Mouse (Mus musculus) c-Kit-negative CD71-positive TER-119-positive erythroid progenitor cells, embryonic 14.5 days (primary cell): ENCODE results near the gene Galnt10.

Experiments used
- DNase-seq: peaks from one replicate; pipeline ENCODE4 v3.0.0-alpha.2; 2013; ENCODE audit warnings: low read depth, low spot score

The Galnt10 gene

GRCm38 (mm10) chr11:57643691-57644090 is 1.6 kb upstream of the Galnt10 start:
- no peak for DNase-seq

DNA sequence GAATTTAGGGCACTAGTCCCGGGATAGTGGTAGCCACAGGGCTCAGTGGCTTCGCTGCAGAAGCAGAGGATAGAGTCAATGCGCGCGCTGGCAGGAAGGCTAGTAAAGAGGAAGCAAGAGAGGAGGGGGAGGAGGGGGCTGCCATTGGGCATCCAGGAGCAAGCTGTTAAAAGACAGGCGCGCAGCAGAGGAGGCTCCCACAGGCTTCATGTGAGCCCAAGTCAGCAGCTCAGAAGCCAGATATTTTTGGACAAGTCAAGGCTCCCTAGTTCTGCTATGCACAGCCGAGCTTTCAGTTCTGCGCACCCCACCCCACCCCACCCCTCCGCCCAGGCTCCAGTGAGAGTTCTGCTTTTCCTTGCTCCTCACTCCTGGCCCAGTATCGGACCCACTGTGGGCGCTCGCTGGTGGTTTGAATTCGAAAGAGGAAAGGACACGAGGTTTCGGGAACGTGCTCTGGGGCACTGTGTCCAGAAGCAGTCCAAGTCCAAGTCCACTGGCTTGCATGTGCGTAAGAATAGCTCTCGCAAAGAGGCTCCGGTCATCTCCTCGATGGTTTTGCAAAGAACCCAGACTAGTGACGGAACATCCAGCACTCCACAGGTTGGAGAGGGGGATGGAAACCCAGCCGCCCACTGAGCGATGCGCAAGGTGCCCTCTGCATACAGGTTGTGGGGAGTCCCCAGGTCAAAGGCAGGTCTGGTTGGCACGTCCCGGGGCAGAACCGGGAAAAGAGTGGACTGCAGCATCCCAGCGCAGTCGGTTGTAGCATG is 811 bp upstream of the Galnt10 start:
- no peak for DNase-seq

- no peak for DNase-seq
These were observed 605 bp downstream of the Galnt10 start for GRCm38 (mm10) chr11:57645847-57646246.

- DNase-seq: no peak
These were observed 1.2 kb downstream of the Galnt10 start for GRCm38 (mm10) chr11:57646416-57646815.

- DNase-seq: no peak
These were observed 1.7 kb downstream of the Galnt10 start for GRCm38 (mm10) chr11:57646940-57647339.

DNA sequence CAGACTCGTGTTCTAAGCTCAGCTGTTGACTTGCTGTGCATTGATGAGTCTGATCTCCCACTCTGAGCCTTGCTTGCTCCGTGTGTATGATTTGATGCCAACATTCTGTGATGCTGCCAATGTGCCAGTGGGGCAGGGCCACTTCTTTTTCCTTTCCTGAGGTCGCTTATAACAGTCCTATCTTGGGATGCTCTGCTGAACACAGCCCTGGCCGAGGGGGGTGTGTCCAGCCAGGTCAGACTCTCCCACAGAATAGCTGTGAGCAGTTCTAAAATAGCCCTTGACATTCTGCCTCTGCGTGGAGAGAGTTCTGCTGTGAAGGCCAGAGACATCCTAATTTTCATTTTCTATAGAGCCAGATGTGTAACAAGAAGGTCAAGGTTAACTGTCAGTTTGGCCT is 2.2 kb downstream of the Galnt10 start:
- DNase-seq: no peak

- no peak for DNase-seq
These were observed 3.1 kb downstream of the Galnt10 start for GRCm38 (mm10) chr11:57648196-57648800.

DNA sequence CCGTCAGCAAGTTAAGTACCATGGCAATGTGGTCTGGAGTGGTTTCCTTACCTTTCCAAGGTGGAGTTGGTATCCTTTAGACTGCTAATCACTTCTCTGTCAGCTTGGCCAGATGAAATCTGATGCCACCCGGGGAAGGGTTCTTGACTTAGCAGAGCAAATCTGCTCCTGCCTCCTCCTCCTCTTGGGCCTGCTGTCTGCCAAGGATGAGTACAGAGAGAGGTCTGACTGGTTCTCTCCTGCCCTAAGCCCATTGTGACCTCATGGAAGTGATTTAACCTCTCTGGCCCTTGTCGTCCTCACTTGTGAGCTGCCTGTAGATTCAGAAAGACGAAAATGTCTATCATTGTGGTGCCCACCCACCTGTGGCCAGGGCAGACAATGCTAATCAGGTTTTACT is 4.0 kb downstream of the Galnt10 start:
- DNase-seq: no peak

GRCm38 (mm10) chr11:57649671-57650070 is 4.4 kb downstream of the Galnt10 start:
- no peak for DNase-seq

DNA sequence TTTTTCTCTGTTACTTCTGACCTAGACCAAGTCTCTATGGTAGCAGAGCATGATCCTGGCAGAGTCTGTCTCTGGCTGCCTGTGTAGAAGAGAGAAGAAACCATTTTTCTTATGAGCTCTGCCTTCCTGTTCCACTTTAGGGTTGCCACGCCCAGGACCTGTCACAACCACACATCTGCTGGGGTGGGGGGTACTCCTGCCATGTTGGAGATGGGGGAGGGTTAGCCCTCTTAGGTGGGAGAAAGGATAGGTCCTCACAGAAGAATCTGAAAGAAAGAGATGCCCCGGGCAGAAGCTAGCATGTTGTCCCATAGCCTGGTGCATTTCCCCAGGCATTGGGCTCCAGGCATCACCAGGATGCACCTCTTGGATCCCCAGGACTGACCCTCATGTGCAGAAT is 5.6 kb downstream of the Galnt10 start:
- DNase-seq: no peak

- DNase-seq: peak; percentile 88
These were observed 6.1 kb downstream of the Galnt10 start for GRCm38 (mm10) chr11:57651281-57651810.

DNA sequence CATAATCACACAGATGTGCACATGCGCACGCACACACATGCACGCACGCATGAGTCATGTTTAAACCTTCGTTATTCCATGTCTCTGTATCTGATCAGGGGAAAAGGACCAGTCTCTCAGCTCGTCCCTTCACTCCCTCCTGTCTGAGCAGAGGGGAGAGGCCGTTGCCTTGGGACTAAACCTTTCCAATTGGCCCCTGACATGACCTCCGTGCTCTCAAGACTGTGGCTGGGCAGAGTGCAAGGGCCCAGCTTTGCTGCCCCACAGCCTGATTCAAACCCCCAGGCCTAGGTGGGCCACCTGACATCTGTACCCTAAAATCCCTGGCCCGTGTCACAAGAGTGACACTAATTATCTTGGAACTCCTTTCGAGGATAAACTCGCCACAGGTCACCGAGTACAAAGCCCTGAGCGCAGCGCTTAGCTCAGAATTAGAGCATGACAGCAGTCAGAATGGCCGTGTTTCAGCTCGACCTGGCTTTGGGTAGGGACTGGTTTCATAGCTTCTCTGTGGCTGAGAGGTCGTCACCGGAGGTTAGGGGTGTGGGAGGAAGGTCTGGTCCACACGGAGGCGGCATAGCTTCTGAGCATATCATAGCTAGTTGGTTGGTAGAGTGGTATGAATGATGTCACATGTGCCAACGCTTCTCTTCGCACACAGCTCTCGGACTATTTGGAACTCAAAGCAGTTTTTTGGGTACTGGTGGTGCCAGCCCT is 7.1 kb downstream of the Galnt10 start:
- no peak for DNase-seq

- DNase-seq: no peak
These were observed 7.8 kb downstream of the Galnt10 start for GRCm38 (mm10) chr11:57652923-57653660.

- no peak for DNase-seq
These were observed 8.6 kb downstream of the Galnt10 start for GRCm38 (mm10) chr11:57653796-57654195.

DNA sequence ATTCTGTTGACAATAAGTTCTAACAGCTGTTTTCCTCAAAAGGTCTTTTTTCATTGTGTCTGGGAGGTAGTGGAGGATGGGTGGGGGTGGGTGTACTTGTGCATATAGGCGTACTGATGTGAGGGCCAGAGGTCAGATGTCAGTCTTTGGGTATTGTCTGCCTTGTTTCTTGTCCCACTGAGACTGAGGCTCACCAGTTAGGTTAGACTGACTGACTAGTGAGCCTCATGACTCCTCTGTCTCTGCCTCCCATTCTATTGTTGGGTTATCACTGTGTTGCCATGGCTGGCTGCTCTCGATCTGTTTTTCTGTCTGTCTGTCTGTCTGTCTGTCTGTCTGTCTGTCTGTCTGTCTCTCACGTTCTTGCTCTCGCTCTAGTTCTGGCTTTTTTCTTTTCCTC is 9.1 kb downstream of the Galnt10 start:
- no peak for DNase-seq

- DNase-seq: peak; percentile 72
These were observed 9.7 kb downstream of the Galnt10 start for GRCm38 (mm10) chr11:57654977-57655397.

- DNase-seq: no peak
These were observed 10.6 kb downstream of the Galnt10 start for GRCm38 (mm10) chr11:57655669-57656325.

- no peak for DNase-seq
These were observed 11.5 kb downstream of the Galnt10 start for GRCm38 (mm10) chr11:57656602-57657275.

DNA sequence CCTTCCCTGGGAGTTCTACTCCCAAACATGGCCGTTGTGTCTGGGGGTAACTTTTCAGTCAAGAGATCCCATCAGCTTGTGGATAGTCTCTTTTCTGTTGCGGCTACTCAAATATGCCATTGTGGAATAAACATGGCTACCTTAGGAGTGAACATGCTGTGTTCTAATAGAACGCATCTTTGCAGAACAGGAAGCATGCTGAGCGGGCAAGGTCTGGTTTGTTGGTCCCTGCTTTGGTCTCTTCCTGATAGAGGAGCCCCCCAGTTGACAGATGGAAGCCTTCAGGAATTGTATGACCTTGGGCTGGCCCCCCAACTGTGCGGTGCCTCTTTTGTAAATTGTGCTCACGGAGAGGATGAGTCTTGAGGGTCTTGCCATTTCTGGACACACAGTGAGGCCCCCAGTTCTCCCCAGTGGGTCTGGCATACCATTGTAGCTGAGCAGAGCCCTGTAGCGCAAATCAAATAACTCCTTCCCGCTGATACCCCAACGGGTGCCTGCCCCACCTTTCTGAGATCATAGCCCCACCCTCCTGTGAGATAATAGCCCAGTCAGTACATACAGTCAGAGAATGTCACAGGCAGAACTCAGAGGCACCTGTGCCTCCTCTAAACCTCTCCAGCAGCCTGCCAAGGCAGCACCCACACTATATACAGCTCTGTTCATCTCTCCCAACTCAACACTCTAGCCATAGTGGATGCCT is 12.3 kb downstream of the Galnt10 start:
- DNase-seq: no peak

GRCm38 (mm10) chr11:57658214-57658613 is 13.0 kb downstream of the Galnt10 start:
- DNase-seq: no peak
